Mouse (Mus musculus): Measurements from ENCODE around the gene Nps. TPM values are rescaled to one million over a fixed set of nuclear protein-coding genes. Genes with fewer than 3 reads are reported as not detected.

Gene Nps
- total RNA-seq, 4 experiments from 2014 or later: 0.31 TPM; not detected in 3

Other genes starting within 250 kb of the Nps start
- gene Foxi2, start 151.6 kb downstream of the Nps start, total RNA-seq (2022): not detected

All from layer of hippocampus, adult 8-10 months (tissue).